Mouse (Mus musculus) adrenal gland, postnatal 14 days (tissue): ENCODE results near the gene Tmem245. TPM values are rescaled to one million over a fixed set of nuclear protein-coding genes. Genes with fewer than 3 reads are reported as not detected.

Experiments used
- microRNA-seq, 2 experiments: library from miRNA; unstranded; fragments of <30 nt; microRNA quantifications; one replicate each; pipeline ENCODE4 v1.2.0; 2021
- total RNA-seq: library from RNA; stranded (reverse); gene quantifications from 2 replicates; pipeline ENCODE4 v1.2.3, GENCODE M21; 2021

The Tmem245 gene
- total RNA-seq, 1 experiment from 2014 or later, result 36.5 TPM

Small RNA genes within 50 kb of the gene (microRNA-seq; reads per million reads assigned to microRNA genes)
- 89.1 to 132 reads per million in 2 experiments for gene Mir32

Other genes starting within 250 kb of the Tmem245 start
- gene Gm26657, start 207.4 kb downstream of the Tmem245 start, total RNA-seq, result not detected in 2 replicates
- gene Actl7b, start 206.0 kb downstream of the Tmem245 start, total RNA-seq, result not detected in 2 replicates
- not detected in 2 replicates for gene Actl7a, start 204.0 kb downstream of the Tmem245 start, total RNA-seq
- gene Elp1, start 145.1 kb downstream of the Tmem245 start, total RNA-seq, result 26.4 and 32.3 TPM in 2 replicates
- gene Fam206a, start 145.1 kb downstream of the Tmem245 start, total RNA-seq, result 13.0 and 13.7 TPM in 2 replicates
- gene Ctnnal1, start 82.2 kb downstream of the Tmem245 start, total RNA-seq, result 18.1 and 19.6 TPM in 2 replicates
- gene Frrs1l, start 43.0 kb upstream of the Tmem245 start, total RNA-seq, result 0.41 and 0.71 TPM in 2 replicates
- 3.5 and 5.4 TPM in 2 replicates for gene Epb41l4b, start 196.0 kb upstream of the Tmem245 start, total RNA-seq